Mouse (Mus musculus) layer of hippocampus, adult 9-11 months (tissue): ENCODE measurements around the gene Mid1ip1.

Experiments
- DNase-seq: peaks from one replicate; pipeline ENCODE4 v3.0.0; 2022

The Mid1ip1 gene

DNA sequence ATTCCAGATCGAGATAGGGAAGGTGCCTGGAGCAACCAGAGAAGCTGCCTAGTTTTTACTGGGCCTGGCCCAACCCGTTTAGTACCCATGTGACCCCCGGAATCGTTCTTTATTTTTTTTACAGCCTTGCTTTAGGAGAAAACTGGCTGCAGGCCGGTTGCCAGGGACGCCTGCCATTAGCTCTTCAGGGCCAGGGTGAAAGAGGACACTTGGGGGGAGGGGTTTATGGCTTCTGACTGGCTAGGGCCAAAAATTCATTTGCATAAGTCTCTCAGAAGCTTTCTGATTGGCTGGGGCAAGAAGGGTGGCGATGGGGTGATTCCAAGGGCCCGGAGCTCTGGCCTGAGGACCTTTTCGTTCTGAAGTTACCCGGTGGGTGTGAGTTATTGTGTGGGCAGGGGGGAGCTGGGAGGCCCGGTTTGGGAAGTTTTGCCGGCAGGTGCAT is at the start of gene Mid1ip1:
TSS of gene Mid1ip1 (plus strand) at position 318 of the 445 bp plus-strand sequence.
- peak; percentile 79 for DNase-seq

DNA sequence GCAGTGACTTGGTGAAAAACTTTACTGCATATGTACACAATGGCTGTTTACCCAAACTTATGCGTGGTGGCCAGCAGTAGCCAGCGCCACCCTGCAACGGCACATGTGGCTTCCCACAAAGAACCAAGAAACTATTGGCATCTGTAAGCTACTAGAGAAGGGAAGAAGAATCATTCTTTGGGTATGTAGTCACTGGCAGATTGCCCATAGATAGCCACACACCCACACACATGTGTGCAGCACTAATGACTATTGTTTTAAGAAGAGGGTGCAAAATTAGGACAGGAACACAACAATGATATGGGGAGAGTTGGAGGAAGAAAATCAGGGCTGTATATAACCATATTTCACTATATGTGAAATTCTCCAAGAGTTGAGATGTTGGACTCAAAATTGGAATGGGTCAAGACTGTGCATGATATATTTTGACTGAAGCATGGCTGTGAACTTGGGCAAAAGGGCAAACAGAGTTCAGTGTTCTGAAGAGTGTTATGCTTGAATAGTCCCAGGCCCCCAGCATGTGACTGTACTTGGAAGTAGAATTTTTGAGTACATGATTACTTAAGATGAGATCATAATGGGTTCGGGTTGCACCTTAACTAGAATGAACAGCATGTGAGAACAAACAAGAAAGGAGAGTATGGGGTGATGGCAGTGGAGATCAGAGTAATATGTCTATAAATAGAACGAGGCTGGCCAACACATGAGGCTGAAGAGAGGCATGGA is 20.2 kb upstream of the Mid1ip1 start:
- DNase-seq: no peak

DNA sequence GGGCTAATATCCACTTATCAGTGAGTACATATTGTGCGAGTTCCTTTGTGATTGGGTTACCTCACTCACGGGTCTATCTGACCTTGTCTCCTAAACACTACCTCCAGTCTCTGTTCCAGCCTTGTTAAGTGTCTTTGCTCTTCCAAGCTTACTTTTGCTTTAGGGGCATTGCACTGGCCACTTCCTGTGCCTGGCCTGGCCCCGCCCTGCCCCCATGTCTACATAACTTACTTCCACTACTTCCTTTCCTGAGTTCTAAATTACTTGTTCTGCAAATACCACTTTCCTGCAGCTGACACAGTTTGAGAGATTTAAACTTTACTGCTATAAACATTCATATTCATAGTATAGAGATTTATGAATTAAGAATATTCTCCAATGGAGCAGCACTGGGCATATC is 8.1 kb upstream of the Mid1ip1 start:
- DNase-seq: no peak

DNA sequence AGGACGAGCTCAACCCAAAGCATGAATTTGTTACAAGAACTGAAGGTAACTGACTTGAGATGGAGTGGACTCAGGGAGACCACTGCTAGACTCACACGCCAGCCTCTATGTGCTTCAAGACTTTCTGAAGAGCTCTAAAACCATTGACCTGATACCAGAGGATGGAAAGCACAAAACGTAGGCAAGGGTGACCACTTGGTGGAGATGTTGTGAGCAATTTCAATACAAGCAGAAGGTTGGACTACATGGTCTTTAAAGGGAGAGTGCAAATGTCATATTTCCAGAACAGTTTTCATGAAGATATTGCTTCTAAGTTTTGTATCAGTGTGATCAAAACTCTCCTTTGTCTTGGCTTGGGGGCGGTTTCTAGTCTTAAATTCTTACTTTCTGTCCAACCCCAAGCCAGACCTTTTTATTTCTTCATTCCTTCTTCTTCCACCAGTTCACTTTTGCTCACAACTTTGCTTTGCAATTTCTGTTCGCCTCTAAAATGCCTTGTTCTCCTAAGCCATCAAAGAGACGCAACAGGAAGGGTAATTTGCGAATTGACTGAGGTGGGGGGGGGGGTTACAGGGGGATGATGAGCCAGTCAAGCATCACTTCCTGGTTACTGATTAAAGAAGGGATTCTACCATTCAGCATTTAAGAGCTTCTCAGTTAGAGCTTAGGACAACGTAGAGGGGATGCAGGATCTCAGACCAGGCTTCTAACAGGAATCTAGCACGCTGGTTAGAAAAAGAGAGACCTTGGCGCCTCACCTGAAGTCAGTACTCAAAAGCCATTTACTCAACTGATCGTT is 775 bp upstream of the Mid1ip1 start:
- no peak for DNase-seq

DNA sequence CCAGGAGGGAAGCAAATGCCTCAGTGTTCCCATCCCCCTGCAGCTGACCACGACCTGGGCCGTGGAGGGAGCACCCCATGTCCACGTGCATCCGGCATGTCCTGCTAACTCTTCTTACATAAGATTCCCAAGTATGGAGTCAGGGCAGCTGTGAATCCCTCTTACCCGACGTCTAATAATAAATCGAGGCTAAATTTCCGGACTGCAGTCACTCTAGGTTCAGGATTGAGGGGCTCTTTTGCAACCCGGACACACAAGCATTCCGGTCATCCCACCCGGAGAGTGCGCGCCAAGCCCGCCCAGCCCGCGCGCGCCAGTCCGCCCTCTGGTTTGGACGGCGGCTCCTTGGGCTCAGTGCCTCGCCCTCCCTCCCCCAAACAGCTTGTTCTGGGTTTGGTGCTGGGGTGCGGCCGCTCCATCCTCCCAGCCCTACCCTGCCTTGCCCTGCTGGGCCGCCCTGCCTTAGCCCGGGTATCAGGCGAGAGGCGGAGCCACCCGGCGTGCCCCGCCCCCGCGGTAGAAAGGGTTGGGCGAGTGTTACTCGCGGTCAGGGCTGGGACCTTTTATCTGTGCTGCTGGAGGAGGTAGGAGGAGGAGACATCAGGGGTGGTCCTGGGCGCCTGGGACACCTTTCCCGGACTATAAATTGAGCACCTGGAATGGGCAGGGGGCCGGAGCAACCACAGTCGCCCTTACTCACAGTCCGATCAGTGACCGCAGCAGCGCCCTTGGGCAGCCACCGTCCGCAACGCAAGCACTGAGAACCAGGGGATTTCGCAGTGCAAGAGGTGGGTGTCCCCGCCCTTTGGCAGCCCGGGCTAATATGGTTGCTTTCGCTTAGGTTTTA is 2.3 kb downstream of the Mid1ip1 start:
- DNase-seq: peak; percentile 89

DNA sequence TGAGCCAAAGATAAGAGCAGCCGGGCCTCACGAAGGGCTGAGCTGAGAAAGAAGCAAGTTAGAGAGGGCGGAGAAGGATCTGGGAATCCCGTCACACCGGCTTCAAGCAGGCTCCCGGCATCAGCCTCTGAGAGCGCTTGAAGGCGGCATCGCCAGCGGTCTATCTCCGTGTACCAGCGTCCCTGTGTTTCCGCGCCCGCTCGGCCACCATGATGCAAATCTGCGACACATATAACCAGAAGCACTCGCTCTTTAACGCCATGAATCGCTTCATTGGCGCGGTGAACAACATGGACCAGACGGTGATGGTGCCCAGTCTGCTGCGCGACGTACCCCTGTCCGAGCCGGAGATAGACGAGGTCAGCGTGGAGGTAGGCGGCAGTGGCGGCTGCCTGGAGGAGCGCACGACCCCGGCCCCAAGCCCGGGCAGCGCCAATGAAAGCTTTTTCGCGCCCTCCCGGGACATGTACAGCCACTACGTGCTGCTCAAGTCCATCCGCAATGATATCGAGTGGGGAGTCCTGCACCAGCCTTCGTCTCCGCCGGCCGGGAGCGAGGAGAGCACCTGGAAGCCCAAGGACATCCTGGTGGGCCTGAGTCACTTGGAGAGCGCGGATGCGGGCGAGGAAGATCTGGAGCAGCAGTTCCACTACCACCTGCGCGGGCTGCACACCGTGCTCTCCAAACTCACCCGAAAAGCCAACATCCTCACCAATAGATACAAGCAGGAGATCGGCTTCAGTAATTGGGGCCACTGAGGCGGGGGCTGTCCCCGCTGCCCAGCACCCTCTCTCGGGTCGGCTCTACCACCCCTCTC is 3.4 kb downstream of the Mid1ip1 start:
- peak; percentile 8 for DNase-seq

DNA sequence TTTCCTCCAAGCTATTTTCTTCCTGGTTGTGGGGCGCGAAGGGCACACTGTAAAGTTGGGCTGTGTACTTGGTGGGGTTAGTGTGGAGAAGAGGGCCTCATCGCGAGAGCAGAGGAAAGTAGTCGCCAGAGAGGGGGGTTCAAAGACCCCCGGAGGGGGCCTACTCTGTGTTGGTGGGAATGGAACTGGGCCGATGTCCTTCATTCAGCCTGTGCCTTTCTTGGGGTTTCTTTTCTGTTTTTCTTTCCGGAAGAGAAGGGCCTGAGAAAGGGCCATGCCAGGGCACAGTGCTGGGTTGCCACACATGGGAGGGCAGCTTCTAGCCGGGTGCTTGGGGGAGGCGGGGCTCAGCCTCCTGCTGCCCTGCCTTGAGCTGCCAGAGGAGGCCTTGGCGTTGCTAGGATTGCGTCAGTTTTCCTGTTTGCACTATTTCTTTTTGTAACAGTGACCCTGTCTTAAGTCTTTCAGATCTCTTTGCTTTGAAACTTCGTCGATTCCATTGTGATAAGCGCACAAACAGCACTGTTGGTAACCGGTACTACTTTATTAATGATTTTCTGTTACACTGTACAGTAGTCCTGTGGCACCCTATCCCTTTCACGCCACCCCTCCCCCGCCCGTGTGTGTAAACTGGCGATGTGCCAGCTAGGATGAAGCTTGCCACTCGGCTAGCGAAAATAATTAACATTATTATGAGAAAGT is 4.2 kb downstream of the Mid1ip1 start:
- DNase-seq: peak; percentile 66

DNA sequence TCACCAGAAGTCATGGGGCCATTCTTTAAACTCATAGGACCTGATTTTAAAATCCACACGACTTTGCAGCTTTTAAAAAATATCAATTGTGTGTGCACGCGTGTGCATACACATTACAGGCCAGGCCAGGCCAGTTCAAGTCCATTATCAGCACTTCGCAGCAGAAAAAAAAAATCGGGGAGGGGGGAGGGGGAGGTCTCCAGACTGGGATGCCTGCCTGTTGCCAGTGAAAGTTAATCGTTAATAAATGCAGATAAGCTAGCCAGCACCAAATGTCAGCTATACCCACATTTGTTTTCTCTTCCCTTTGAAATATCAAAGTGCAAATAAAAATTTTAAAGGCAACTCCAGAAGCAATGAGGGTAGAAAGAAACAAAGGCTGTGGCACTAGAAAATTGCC is 5.6 kb downstream of the Mid1ip1 start:
- DNase-seq: no peak

DNA sequence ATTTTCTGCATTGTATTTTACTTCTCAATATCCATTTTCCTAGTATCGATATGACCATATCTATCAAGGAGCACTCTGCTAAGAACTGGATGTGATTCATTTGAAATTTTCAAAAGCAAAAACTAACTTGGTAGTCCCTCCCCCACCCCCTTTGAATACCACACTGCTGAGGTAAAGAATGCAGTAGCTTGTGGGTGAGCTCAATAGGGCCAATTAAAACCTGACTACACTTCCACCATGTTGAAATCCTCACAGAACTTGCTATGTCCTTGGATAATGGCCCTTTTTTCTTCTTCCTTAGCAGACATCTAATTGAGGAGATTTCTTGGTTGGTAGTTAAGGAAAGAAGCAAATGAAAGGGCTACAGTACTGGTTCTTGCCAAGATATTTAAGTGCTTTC is 9.8 kb downstream of the Mid1ip1 start:
- no peak for DNase-seq

DNA sequence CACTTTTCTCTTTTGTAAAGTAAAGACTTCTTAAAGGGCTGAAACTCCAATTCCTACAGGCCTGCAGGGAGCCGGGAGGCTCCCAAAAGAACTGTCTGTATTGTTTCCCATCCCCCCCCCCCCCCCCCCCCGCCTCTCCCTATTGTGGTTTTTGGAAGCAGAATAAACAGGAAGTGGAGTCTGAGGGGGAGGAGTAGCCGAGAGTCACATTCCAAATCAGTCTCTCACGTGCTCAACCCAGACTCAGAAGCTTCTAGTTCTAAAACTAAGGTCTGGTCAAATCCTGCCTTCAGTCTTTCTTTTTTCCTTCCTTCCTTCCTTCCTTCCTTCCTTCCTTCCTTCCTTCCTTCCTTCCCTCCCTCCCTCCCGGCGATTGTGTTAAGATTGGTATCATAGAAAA is 14.7 kb downstream of the Mid1ip1 start:
- no peak for DNase-seq

DNA sequence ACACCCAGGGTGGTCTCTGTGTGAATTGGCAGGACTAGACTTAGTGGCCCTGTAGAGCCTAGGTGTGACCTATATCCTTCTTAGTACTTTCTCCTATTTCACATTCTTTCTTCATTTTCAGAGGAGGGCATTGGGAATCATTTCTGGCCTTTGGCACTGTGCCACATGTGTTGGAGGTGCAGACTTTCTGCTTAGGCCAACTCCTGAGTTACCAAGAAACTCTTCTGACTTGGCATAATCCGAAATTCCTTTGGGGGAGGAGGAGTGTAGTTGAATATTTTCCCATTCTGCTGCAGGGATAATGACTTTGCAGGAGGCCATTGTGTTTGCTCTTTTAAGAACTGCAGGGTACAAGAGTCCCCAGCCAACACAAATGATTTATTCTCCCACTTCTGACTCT is 19.6 kb downstream of the Mid1ip1 start:
- no peak for DNase-seq

DNA sequence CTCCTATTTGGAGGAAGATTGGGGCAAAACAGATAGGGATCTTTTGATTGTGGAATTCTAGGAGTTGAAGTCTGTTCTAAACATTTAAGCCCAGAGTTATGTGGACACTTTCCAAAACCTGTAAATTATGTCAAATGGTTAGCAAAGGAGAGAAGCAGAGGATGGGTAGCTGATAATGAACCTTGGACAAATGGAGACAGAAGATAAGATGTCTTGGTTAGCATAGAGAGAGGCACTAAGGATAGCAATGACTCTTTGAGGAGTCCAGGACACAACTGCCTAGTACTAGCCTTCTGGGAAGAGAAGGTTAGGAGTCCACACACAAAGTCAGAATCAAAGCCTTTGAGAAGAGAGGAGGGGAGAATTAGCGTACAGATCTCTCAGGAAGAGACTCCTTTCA is 20.1 kb downstream of the Mid1ip1 start:
- no peak for DNase-seq

DNA sequence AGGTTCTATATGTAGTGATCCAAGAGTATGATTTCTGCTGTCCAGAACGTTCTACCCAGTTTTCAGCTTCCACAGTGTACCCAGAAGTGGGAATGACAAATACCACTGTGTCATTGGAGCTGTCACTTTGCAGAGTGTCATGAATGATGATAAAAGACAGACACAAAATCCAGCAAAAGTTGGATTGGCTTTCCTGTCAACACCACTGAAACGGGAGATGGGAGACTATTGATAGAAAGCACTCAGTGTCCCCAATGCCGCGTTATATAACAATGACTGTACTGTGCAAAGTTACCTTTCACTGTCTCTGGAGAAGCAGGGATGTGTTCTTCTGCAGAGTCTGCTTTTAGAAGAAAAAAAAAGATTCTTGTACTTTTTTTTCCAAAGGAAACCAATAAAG is 44.1 kb downstream of the Mid1ip1 start:
- no peak for DNase-seq

DNA sequence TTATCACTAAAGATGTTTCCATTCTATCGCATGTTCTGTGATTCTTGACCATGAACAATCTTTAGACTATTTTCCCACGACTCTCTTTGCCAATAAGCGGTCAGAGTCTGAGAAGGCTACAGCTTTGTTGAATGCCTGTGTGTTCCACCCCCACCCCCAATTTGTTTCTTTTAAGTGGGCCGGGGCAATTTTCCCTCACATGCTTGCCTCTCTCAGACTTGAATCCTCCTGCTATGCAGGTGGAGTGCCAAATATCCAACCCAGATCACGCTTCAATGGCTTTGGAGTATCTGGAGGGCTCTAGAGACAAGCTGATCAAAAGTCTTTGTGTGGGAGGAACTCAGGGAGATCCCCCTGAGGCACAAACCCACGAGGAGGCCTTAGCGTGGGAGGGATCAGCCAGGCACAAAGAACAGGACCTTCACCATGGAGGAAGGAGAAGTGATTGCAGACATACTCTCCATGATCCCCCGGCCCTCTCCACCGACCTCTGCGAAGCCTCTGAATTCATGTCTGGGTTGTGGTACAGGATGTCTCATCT is 48.7 kb downstream of the Mid1ip1 start:
- DNase-seq: no peak
